Mouse (Mus musculus) MEL (cell line): ENCODE measurements around the gene Dusp12. TPM values are rescaled to one million over a fixed set of nuclear protein-coding genes. Genes with fewer than 3 reads are reported as not detected.

ENCODE experiments used
- DNase-seq: peaks from one replicate; pipeline ENCODE4 v3.0.0; 2011; ENCODE audit warnings: low read depth, low spot score
- H3K27ac ChIP-seq: 2 replicates; pipeline ENCODE4 v1.5.1; 2012; ENCODE audit warnings: low read depth, mild to moderate bottlenecking, control low read depth, low read length, moderate library complexity; ENCODE audit not compliant: control insufficient read depth
- H3K27me3 ChIP-seq, 2 experiments: fragments of 150-350 bp in 1 of 2; sonication (generic) in 1 of 2; 2 replicates each; pipeline ENCODE4 v1.6.1; 2012; ENCODE audit warnings: low read length in 2 of 2, mild to moderate bottlenecking in 2 of 2, improper control_type of control experiment in 1 of 2, moderate library complexity in 1 of 2; ENCODE audit not compliant: insufficient read depth in 2 of 2, control insufficient read depth in 1 of 2
- H3K36me3 ChIP-seq, 2 experiments: 2 replicates each; pipeline ENCODE4 v1.6.1; 2012 to 2014; ENCODE audit warnings: low read length in 2 of 2, improper control_type of control experiment in 1 of 2, inconsistent platforms in 1 of 2, mild to moderate bottlenecking in 1 of 2; ENCODE audit not compliant: insufficient read depth in 2 of 2, control insufficient read depth in 1 of 2
- H3K4me1 ChIP-seq, 2 experiments: fragments of 150-350 bp in 1 of 2; sonication (generic) in 1 of 2; 2 replicates each; pipeline ENCODE4 v1.6.1; 2012; ENCODE audit warnings: low read length in 2 of 2, improper control_type of control experiment in 1 of 2, mild to moderate bottlenecking in 1 of 2; ENCODE audit not compliant: insufficient read depth in 2 of 2, control insufficient read depth in 1 of 2
- H3K4me3 ChIP-seq, 2 experiments: fragments of 150-350 bp in 1 of 2; sonication (generic) in 1 of 2; 2 replicates each; pipeline ENCODE4 v1.5.1; 2012; ENCODE audit warnings: low read depth in 2 of 2, low read length in 2 of 2, mild to moderate bottlenecking in 2 of 2, moderate library complexity in 2 of 2, control low read depth in 1 of 2, improper control_type of control experiment in 1 of 2; ENCODE audit not compliant: control insufficient read depth in 1 of 2, insufficient read depth in 1 of 2
- H3K79me2 ChIP-seq: 2 replicates; pipeline ENCODE4 v1.6.1; 2012; ENCODE audit warnings: mild to moderate bottlenecking, low read length, moderate library complexity; ENCODE audit not compliant: control insufficient read depth, poor library complexity, insufficient read depth
- H3K9ac ChIP-seq: 2 replicates; pipeline ENCODE4 v1.6.1; 2012; ENCODE audit warnings: low read depth, mild to moderate bottlenecking, control low read depth, low read length, moderate library complexity; ENCODE audit not compliant: control insufficient read depth, poor library complexity, severe bottlenecking
- H3K9me3 ChIP-seq: fragments of 150-350 bp; sonication (generic); replicated peaks from 2 replicates; pipeline ENCODE4 v1.6.1; 2012; ENCODE audit warnings: mild to moderate bottlenecking, low read length, improper control_type of control experiment, moderate library complexity; ENCODE audit not compliant: insufficient read depth
- BHLHE40 ChIP-seq: IDR thresholded peaks from 2 replicates; pipeline ENCODE4 v1.6.1; 2012; ENCODE audit warnings: low read depth, mild to moderate bottlenecking, inconsistent platforms, low read length, improper control_type of control experiment, borderline replicate concordance
- CHD2 ChIP-seq: IDR thresholded peaks from 2 replicates; pipeline ENCODE4 v1.6.1; 2011; ENCODE audit warnings: low read length, improper control_type of control experiment
- CTCF ChIP-seq, 3 experiments: IDR thresholded peaks in 2 of 3; conservative IDR thresholded peaks in 1 of 3; 2 replicates each; pipeline ENCODE4 v1.5.1; 2011 to 2012; ENCODE audit warnings: low read length in 3 of 3, low read depth in 2 of 3, mild to moderate bottlenecking in 2 of 3, improper control_type of control experiment in 1 of 3, inconsistent platforms in 1 of 3, mixed read lengths in 1 of 3, moderate library complexity in 1 of 3; ENCODE audit not compliant: control insufficient read depth in 1 of 3, insufficient read depth in 1 of 3, poor library complexity in 1 of 3, severe bottlenecking in 1 of 3
- E2F4 ChIP-seq: IDR thresholded peaks from 2 replicates; pipeline ENCODE4 v1.6.1; 2011; ENCODE audit warnings: low read depth, low read length, improper control_type of control experiment, borderline replicate concordance
- GABPA ChIP-seq: IDR thresholded peaks from 2 replicates; pipeline ENCODE4 v1.6.1; 2012; ENCODE audit warnings: low read depth, mild to moderate bottlenecking, inconsistent platforms, low read length, improper control_type of control experiment, moderate library complexity
- GATA1 ChIP-seq: IDR thresholded peaks from 2 replicates; pipeline ENCODE4 v1.6.1; 2011; ENCODE audit warnings: low read depth, low read length, improper control_type of control experiment
- HCFC1 ChIP-seq: IDR thresholded peaks from 2 replicates; pipeline ENCODE4 v1.6.1; 2012; ENCODE audit warnings: low read depth, mild to moderate bottlenecking, inconsistent platforms, low read length, improper control_type of control experiment, moderate library complexity
- MAX ChIP-seq: IDR thresholded peaks from 2 replicates; pipeline ENCODE4 v1.6.1; 2011; ENCODE audit warnings: low read length, improper control_type of control experiment
- MXI1 ChIP-seq: IDR thresholded peaks from 2 replicates; pipeline ENCODE4 v1.6.1; 2011; ENCODE audit warnings: mild to moderate bottlenecking, low read depth, low read length, improper control_type of control experiment
- MYB ChIP-seq: IDR thresholded peaks from 2 replicates; pipeline ENCODE4 v1.6.1; 2011; ENCODE audit warnings: mild to moderate bottlenecking, low read depth, low read length, improper control_type of control experiment
- MYC ChIP-seq: IDR thresholded peaks from 2 replicates; pipeline ENCODE4 v1.6.1; 2011; ENCODE audit warnings: low read depth, mild to moderate bottlenecking, low read length, improper control_type of control experiment, moderate library complexity
- POLR2AphosphoS5 ChIP-seq: IDR thresholded peaks from 2 replicates; pipeline ENCODE4 v1.6.1; 2012; ENCODE audit warnings: low read depth, borderline replicate concordance, mild to moderate bottlenecking, inconsistent platforms, low read length, moderate library complexity, mixed read lengths
- RAD21 ChIP-seq: IDR thresholded peaks from 2 replicates; pipeline ENCODE4 v1.6.1; 2011; ENCODE audit warnings: mild to moderate bottlenecking, low read depth, low read length, improper control_type of control experiment
- SMC3 ChIP-seq: IDR thresholded peaks from 2 replicates; pipeline ENCODE4 v1.6.1; 2011; ENCODE audit warnings: low read depth, low read length, improper control_type of control experiment
- TBP ChIP-seq: IDR thresholded peaks from 2 replicates; pipeline ENCODE4 v1.8.0; 2011; ENCODE audit warnings: low read depth, low read length, improper control_type of control experiment
- TCF12 ChIP-seq: IDR thresholded peaks from 2 replicates; pipeline ENCODE4 v1.6.1; 2014; ENCODE audit warnings: low read depth, mild to moderate bottlenecking, inconsistent platforms, low read length, improper control_type of control experiment, moderate library complexity
- UBTF ChIP-seq: IDR thresholded peaks from 2 replicates; pipeline ENCODE4 v1.6.1; 2012; ENCODE audit warnings: low read depth, mild to moderate bottlenecking, inconsistent platforms, low read length, improper control_type of control experiment, moderate library complexity, borderline replicate concordance; ENCODE audit not compliant: insufficient read depth
- USF1 ChIP-seq: IDR thresholded peaks from 2 replicates; pipeline ENCODE4 v1.6.1; 2014; ENCODE audit warnings: low read depth, mild to moderate bottlenecking, inconsistent platforms, low read length, improper control_type of control experiment, moderate library complexity
- USF2 ChIP-seq, 2 experiments: IDR thresholded peaks; 2 replicates each; pipeline ENCODE4 v1.6.1; 2011 to 2012; ENCODE audit warnings: improper control_type of control experiment in 2 of 2, low read length in 2 of 2, borderline replicate concordance in 1 of 2, inconsistent platforms in 1 of 2, low read depth in 1 of 2, mild to moderate bottlenecking in 1 of 2; ENCODE audit not compliant: insufficient read depth in 1 of 2
- ZC3H11A ChIP-seq: IDR thresholded peaks from 2 replicates; pipeline ENCODE4 v1.6.1; 2012; ENCODE audit warnings: low read depth, mild to moderate bottlenecking, inconsistent platforms, low read length, improper control_type of control experiment
- ZNF384 ChIP-seq: IDR thresholded peaks from 2 replicates; pipeline ENCODE4 v1.6.1; 2012; ENCODE audit warnings: low read depth, mild to moderate bottlenecking, inconsistent platforms, low read length, improper control_type of control experiment
- polyA plus RNA-seq, 2 experiments: library from polyadenylated mRNA; stranded (reverse) in 1 of 2; unstranded in 1 of 2; fragments of >175 nt in 1 of 2; fragments of >200 nt in 1 of 2; gene quantifications; 2 replicates each; pipeline versions ENCODE4 v1.2.1 to v1.2.4; 2012; ENCODE audit warnings: low replicate concordance in 2 of 2, low read depth in 1 of 2; ENCODE audit not compliant: insufficient read length in 2 of 2, insufficient read depth in 1 of 2, missing spikeins in 1 of 2
- total RNA-seq: library from RNA; depleted of rRNA; stranded (reverse); fragments of 300-350 nt; gene quantifications from 2 replicates; pipeline ENCODE4 v1.2.3, GENCODE M21; 2012

Gene Dusp12
- total and polyA plus RNA-seq, 3 experiments, result 33.8 to 50.0 TPM; not detected in 1

DNA sequence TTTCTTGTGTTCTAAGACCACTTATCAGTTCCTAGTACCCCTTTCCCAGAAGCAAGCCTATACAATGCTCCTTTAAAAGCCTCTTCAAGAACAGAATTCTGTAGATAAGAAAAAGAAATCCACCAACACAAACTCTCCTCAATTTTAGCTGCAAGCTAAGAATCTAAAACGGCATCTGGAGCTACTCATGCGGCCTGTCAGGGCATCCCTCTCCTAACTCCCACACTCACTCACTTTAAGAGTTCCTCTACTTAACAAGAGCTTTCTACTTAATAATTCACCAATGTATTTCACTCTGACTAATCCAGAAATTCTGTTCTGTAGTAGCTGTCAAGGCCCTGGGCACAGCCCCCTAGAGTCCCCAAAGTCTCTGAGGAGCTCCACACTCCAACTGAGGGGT is 6.3 kb upstream of the Dusp12 start:
- no peak overlapping the region for H3K4me3 ChIP-seq
- no peaks in the 10 kb centered on the region for H3K9me3 ChIP-seq
- no peak overlapping the region for H3K27ac ChIP-seq
- TF ChIP-seq RAD21, result no peak
- TF ChIP-seq USF2 (IDR thresholded peaks at IDR 0.05; ENCODE audit: borderline replicate concordance in 1 of 2, insufficient read depth in 1 of 2, low read depth in 1 of 2, low read length in 2 of 2), result no peak
- no peak for TF ChIP-seq SMC3
- TF ChIP-seq USF1, result no peak
- no peak for TF ChIP-seq E2F4
- no peak for TF ChIP-seq POLR2AphosphoS5
- no peak for TF ChIP-seq ZC3H11A
- no peak for TF ChIP-seq HCFC1
- TF ChIP-seq CHD2, result no peak
- no peak for TF ChIP-seq CTCF (IDR thresholded peaks at IDR 0.05 in 2 of 3, conservative IDR thresholded peaks at IDR 0.05 in 1 of 3; ENCODE audit: control insufficient read depth in 1 of 3, insufficient read depth in 1 of 3, low read depth in 2 of 3, low read length in 3 of 3, poor library complexity in 1 of 3, severe bottlenecking in 1 of 3)
- TF ChIP-seq GABPA, result no peak
- TF ChIP-seq TBP, result no peak
- no peak for TF ChIP-seq TCF12
- no peak overlapping the region for H3K9ac ChIP-seq
- H3K36me3 ChIP-seq, result peaks cover 0 to 7% of the 10 kb centered on the region in 2 experiments; a peak in 2 of 4 replicates
- H3K4me1 ChIP-seq, result peaks cover 7 to 10% of the 10 kb centered on the region in 2 experiments
- DNase-seq, result no peak
- no peaks in the 10 kb centered on the region for H3K27me3 ChIP-seq
- no peaks in the 10 kb centered on the region for H3K79me2 ChIP-seq

DNA sequence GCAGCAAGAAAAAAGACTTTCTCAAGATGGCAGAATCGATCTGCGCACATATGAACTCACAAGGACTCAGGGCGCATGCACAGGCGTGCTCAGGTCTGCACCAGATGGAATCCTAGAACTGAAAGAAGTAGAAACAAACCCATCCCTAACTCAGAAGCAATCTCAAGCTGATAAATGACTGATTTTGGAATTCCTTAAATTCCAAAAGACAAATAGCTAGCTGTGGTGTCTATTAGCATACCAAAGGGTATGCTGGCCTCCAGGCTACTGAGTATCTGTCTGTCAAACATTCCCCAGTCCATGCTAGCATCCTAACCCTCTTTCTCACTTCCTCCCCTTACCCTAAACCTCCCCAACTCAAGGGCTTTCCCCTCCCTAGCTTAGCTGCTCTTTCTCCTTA is 4.0 kb upstream of the Dusp12 start:
- peaks cover 8% of the 10 kb centered on the region for H3K79me2 ChIP-seq
- H3K9ac ChIP-seq, result no peak overlapping the region
- no peak overlapping the region for H3K27ac ChIP-seq
- H3K4me3 ChIP-seq, result no peak overlapping the region
- no peak for DNase-seq
- peaks cover 0 to 4% of the 10 kb centered on the region in 2 experiments; a peak in 1 of 4 replicates for H3K36me3 ChIP-seq
- no peaks in the 10 kb centered on the region for H3K9me3 ChIP-seq
- peaks cover 6 to 10% of the 10 kb centered on the region in 2 experiments; a peak in 3 of 4 replicates for H3K4me1 ChIP-seq
- TF ChIP-seq SMC3 (no peak), MAX (no peak), GATA1 (no peak), MYC (no peak), BHLHE40 (no peak), MXI1 (no peak), MYB (no peak), TCF12 (no peak), ZNF384 (no peak), ZC3H11A (no peak), UBTF (no peak)
- no peaks in the 10 kb centered on the region for H3K27me3 ChIP-seq
